Mouse (Mus musculus) small intestine, adult 2 months (tissue): ENCODE measurements around the gene Ffar3.

ENCODE experiments used
- CTCF ChIP-seq: fragments of 200-500 bp; IDR thresholded peaks from 2 replicates; pipeline ENCODE4 v1.5.1; 2012; ENCODE audit warnings: low read depth, mild to moderate bottlenecking, control low read depth, inconsistent platforms, low read length, moderate library complexity, mixed read lengths; ENCODE audit not compliant: insufficient replicate concordance, insufficient read length; ENCODE audit errors: extremely low read depth
- POLR2A ChIP-seq: fragments of 200-500 bp; IDR thresholded peaks from 2 replicates; pipeline ENCODE4 v1.6.1; 2012; ENCODE audit warnings: low read depth, mild to moderate bottlenecking, control low read depth, inconsistent platforms, low read length, moderate library complexity

DNA sequence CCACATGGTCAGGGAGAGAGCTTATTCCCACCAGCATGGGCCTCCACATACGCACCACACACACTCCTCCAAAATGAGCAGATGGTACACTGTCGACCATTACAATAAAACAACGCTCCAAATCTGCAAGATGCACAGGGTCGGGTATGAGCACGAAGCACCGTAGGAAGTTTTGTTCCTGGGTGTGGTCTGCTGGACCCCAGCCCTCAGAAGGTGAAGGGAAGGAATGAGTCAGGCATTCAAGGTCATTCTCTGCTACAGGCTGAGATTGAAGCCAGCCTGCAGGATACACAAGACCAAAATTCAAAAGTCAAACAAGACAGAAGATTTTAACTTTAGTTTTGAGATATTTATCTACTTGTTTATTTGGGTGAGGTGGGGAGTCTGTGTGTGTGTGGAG, 8.0 kb downstream of the Ffar3 start:
- TF ChIP-seq POLR2A (no peak), CTCF (no peak)
